Mouse (Mus musculus) ovary, postnatal 14 days (tissue): ENCODE results near the gene G3bp1.

Source experiments
- DNase-seq: peaks from one replicate; pipeline ENCODE4 v3.0.0; 2022; ENCODE audit warnings: low spot score

The G3bp1 gene

DNA sequence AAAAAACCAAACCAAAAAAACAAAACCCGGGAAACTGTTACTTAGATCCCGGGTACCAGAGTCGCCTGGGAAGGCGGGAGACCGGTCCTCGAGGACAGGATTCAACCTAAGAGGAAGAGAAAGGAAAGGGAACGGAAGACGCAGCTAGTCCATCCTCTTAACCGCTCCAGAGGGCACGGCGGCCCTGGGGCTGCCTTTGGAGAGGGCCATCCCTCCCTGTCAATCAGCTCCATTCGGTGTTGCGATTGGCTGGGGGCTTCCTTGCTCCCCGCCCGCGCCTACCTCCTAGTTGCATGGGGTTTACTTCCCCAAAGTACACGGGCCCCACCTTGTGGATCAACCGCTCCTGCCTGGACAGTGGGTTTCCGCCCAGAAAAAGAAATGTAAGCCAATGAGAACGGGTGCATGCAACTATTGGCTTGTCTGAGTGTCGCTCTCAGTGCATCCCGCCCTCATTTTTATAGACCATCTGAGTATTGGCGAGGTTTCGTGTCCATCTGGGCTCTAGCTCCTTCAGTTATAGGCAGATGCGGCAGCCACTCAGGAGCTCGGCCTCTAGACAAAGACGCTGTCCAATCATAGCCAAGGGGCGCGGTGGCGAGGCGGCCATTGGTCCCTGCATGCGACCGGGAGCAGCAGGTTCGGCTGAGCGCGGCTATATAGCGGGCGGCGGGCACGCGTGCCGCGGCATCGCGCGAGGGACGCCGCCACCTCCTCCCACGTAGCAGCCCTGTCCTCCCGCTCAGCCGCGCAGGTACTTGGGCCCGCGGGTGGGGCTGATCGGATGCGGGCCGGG lies at the start of gene G3bp1:
TSS of gene G3bp1 (plus strand) at position 638 of the 796 bp plus-strand sequence.
- peak; percentile 97 for DNase-seq

DNA sequence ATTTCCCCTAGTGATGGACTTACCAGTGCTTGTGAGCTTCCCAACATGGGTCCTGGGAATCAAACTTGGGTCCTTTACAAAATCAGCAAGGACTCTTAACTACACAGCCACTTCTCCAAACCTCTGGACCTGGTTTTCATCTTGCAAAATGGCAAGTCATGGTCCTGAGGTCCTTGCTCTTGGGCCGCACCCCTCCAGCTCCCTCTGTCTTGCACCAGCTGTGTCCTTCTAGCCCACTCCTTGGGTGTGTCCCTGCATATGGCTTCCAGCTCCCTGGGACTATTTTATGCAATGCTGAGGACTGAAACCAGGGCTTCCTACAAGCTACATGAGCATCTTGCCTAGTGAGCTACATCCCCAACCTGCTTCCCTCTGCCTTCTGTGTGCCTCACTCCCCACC lies 46.5 kb upstream of the G3bp1 start, which contains the start of gene Sparc:
TSS of gene Sparc (minus strand) at position 206 of the 400 bp plus-strand sequence.
- no peak for DNase-seq

DNA sequence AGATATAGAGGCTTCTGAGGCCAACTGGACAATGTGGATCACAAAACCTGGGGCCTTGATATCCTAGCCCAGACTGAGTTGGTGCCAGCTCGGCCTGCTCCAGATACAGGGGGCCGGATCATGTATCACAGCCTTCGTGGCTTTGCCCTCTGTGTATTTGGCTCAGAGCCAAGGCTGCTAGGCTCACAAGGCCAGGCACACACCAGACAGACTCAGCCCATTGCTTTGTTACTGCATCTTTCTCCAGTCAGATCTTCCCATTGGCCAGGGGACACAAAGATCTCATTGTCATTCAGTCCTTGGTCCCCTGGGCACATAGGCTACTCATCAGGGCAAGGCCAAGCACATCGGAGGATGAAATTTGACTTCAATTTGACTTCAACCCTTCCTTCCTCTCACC lies 45.7 kb upstream of the G3bp1 start:
- no peak for DNase-seq

DNA sequence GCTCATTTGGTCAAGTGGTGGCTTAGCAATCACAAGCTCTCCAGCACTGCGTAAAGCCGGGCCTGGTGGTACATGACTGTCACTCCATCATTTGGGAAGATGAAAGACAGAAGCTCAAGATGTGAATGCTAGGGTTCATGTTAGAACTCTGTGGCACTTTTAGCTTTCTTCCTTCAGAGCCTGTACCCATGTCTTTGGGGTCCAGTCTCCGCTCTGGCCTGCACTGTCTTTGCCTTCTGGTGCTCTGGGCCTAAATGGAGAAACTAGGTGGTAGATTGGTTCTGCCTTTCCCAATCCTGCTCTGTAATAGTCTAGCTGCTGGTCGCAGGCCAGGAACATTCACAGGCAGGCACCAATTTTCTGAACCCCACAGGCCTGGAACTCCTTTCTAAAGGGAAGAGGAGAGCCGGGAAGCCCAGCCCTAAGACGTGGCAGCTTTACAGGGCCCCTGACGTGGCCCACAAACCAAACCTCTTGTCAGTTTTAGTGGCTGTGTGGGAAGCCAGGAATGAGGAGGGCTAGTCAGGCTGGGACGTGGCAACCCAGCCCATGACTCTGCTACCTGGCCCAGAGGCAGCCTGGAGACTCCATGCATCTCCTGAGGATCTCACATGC lies 44.6 kb upstream of the G3bp1 start:
- no peak for DNase-seq

DNA sequence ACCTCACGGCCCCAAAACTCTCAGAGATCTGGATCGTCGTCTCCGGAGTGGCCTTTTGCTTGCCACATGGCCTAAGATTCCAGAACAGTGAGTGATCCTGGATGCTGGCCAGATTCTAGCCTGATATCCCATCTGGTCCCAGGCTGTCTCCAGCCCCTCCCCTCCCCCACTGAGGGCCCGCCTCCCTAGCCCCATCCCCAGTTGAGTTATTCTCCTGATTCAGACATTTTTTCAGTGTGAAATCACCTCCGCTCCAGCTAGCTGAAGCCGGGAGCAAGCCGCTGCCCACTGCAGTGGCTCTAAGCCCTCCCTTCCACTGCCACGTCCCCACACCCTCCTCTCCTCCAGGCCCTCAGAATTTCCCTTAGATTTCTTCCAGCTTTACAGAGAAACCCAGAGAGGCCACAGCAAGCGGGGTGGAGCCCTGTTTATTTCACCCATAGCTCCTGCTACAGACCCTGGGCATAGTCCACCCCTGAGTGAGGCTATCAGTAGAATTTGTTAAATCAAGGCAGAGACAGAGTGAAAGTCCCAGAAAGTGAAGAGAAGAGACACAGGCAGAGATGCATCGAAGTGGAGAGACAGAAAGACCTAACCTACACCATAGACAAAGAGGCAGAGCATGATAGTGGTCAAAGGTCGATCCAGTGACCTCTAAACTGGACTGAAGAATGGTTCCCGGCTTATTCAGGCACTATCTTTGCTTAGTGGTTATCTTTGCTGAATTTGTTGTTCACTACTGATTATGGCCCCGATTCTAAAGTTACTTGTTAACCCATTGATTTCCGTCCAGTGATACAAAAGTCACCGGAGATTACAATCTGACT lies 41.1 kb upstream of the G3bp1 start:
- DNase-seq = peak; percentile 75

DNA sequence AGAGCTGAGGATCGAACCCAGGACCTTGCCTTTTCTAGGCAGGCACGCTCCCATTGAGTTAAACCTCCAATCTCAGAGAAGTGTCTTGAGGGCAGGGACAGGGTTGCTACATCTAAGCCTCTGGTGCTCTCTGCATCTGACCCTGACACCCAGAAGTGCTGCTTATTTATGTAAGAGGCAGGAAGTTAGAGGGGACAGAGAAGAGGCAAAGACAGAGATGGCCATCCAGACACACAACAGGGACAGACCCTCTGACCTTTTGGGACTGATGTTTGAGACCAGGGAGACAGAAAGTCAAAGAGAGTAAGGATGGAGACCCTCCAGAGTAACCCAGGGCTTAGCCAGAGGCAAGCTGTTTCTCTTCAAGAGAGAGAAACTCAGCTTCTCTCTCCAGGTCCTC lies 39.5 kb upstream of the G3bp1 start:
- no peak for DNase-seq

DNA sequence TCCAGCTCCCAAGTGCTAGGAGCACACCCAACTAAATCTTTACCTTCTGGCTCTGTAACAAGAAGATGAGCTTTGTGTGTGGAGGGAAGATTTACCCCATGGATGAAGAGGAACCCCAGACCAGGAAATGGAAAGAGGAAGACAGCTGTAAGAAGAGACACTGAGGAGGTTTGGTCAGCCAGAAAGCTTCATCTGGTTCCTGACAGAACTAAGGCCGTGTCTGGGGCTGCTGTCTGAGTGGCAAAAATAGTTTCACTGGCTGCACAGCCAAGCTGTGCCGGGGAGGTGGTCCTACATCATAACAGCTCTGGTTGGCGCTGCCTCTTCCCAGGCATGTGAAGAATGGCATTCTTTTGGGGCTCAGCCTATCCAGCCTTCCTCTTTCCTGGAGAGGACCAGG lies 36.5 kb upstream of the G3bp1 start:
- no peak for DNase-seq

DNA sequence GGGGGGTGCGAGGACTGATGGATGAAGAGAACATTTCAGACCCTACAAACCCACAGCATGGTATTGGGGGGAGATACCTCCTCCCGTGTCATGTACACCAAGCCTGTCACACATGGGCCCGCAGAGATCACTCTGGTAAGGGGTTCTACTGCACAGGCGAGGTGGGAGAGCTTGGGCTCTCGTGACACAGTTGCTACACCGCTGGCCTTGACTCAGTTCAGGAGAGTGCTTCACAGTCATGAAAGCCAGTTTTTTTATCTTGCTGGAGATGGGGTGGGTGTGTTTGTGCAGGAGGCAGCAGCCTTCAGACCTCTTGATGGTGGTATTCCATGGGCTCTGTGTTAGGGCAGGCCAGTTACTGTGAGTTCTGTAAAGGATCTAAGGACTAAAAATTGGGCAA lies 33.4 kb upstream of the G3bp1 start:
- no peak for DNase-seq

DNA sequence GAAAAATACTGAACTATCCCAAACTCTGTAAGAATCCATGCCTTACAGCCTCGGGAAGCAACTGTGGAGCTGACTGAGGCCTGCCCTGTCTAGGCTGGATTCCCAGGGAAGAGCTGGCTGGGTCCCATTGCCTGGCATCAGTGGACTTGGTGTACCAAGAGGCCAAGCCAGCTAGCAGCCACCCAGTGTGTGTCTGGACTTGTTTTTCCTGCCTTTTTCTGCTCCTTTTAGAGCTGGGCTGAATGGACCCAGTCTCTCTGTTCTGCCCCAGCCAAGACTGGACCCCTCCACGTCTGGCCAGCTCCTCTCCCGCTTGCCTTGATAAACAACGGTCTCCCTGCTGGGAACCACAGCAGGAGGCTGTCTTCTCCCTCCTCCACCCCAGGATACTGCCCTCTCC lies 31.5 kb upstream of the G3bp1 start:
- no peak for DNase-seq

DNA sequence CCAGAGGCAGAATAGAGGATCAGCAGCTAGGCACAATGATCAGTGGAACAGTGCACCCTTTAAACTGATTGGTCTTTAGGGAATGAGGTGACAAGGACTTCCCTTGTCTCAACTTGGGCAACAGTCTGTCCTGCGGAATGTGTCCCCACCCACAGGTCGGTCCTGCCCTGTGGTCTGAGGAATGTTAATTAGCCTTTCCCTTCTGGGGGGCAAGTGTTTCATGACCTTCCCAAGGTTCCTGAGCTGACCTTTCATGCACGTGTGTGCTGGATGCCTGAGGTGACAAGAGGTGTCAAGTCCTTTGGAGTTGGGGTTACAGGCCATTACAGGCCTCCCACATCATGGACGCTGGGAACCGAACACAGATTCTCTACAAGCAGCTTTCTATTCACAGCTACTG lies 29.8 kb upstream of the G3bp1 start:
- no peak for DNase-seq

DNA sequence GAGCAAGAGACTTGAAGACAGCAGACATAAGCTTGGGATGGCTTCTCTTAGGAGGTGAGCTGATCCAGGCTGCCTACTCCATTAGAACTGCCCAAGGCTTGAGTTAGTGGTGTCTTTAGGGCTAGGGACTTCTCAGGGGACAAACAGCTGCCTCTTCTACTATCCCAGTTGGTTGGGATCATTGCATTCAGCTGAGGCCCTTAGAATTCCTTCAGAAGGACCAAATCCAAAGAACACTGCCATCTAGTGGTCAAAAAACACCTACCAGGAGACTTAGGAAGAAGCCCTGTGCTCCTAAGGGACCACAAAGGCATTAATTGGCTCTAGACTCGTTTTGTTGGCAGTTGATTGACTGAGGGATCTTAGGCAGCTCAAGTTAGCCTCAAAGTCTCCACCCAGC lies 24.7 kb upstream of the G3bp1 start:
- DNase-seq = peak; percentile 57

DNA sequence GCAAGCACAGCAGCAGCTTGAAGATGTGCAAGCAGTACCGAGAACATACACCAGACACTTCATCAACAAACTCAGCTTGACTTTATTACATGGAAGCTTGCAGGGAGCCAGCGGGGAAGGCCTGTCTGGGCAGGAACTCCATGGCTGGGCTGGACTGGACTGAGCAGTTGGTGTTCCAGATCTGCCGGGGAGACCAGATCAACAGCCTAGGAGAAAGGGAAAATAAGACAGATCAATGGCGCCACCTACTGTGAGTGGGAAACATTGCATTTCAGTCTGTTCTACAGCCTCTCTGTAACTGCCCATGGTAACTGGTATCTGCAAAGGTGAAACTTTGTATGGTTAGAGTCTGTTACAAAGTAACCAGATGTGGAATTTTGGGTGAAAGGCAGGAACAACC lies 22.9 kb upstream of the G3bp1 start:
- DNase-seq = peak; percentile 79

DNA sequence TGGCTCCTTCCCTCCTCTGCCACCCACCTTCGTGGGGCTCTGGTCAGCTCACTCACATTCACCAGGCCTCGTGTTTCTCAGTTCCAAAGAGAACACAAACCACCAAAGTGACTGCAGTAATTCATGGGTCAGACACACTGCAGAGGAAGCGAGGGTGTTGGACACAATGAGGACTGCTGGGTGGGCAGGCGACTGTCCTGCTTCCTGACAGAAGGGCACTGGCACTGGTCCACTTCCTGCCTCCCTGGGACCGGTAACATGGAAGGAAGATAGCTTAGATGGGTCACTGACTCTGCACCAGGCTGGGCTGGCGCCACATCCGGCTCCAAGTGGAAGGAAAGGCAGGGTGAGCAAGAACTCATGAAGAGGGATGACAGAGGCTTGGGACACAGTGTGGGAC lies 20.0 kb upstream of the G3bp1 start:
- no peak for DNase-seq

DNA sequence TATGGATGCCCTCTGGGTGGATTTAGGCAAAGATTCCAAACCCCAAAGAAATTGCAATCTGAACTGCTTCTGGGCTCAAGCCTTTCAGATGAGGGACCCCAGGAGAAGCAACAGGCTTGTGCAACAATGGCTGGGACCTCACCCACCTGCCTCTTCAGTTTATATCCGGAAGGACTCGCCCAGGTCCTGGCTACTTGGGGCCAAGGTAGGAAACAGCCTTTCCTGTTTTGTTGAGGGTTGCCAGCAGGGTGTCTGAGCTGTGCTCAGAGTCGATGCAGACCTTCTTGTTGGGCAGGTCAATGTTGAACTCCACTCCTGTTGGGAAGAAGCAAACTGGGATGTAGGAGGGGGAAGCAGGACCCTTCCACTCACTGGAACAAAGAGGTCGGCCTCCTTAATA lies 19.2 kb upstream of the G3bp1 start:
- DNase-seq = no peak

DNA sequence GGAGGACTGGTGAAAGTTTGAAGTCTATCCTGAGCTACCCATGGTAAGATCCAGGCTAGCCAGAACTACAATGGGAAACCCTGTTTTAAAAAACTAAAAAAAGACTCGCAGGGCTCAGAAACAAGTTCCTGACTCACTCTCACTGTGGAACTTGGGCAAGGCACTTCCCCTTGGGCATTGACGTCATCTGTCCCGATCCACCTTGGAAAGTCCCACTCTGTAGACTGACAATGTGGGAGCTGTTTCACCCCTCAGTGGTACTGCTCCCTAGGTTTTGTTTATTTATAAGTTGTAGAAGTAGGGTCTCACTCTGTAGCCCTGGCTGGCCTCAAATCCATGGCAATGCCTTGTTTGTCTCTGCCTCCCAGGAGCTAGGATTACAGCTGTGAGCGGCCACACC lies 15.8 kb upstream of the G3bp1 start:
- no peak for DNase-seq

DNA sequence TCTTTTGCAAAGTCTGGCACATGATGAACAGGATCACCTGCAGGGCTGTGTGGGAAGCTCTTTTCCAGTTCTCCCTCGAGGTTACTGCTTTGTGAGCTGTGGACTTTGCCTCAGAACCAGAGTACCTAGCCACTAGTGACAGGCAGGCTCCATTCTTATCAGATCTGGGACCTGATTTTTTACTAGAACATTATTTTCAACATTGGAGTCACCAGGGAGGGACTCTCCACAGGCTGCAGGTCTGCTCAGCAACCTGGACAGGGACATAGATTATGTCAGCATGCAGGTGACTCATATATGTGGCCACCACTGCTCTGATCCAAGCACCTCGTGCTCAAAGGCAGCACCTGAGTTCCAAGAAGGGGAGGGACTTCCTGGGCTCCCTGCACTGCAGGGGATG lies 14.3 kb upstream of the G3bp1 start:
- DNase-seq = no peak

DNA sequence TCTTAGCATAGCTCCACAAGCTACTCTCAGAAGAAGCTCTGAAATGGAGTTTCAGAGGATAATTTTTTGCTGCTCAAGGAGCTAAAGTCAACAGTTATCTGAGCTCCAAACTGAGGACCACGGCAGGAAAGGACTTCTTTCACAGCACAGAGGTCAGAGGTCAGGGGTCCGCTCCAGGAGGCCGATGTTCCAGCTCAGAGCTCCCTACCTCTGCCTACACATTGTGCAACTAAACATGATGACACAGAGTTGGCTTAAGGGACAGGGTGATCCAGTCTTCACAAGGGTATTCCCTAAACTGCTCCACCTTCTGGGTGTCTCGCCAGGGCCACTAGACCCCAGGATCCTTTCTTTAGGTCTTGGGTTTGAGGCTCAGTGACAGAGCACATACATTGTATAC lies 11.0 kb upstream of the G3bp1 start:
- no peak for DNase-seq

DNA sequence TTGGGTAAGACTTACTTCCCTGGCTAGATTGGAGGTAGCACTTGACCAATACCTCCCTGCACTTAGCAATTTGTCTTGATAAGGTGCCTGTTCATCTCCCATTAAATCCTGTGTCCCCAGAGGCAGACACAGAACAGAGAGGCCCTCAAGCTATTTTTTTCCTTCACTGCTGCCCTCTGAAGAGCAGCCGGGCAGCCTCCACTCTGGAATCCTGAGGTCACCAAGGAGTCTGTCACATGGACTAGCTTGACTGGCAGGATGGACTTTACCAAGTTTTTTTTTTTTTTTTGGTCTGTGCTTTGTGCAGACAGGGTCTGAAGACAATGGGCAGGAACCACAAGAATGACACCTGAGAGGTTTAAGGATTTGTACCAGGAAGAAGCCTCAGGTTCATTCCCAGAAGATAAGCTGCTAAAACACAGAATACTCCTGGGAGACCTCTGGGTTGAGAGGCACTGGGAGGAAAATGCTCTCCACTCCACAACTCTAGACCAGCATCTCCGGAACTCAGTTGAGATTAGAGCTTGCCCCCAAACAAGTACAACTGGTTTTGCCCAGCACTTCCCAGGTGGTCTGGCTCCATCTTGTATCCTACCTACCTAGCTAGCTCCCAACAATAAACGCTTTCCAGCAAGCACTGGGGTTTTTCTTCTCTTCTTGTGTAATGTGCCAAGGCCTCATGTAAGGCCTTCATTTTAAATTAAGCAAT lies 9.5 kb upstream of the G3bp1 start:
- DNase-seq = no peak

DNA sequence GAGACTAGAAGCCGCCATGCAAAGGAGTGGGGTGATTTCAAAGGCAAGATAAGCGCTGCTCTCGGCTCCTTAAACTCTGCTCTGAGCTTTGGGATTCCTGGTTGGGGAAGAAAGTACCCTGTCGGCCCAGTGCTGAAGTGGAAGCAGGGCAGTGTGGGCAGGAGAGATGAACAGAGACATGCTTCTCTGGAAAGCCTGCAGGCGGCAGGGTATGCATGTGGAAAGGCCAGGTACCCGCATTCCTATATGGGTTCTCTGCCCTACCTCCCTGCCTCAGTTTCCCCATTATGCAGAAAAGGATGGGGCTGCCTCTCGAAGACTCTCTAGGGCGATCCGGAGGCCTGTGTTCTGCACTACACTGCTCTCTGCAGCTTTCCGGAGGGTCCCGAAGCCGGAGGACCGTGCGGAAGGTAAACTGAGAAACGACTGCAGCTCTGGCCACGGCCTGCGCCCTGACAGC lies 8.9 kb upstream of the G3bp1 start:
- peak; percentile 21 for DNase-seq

DNA sequence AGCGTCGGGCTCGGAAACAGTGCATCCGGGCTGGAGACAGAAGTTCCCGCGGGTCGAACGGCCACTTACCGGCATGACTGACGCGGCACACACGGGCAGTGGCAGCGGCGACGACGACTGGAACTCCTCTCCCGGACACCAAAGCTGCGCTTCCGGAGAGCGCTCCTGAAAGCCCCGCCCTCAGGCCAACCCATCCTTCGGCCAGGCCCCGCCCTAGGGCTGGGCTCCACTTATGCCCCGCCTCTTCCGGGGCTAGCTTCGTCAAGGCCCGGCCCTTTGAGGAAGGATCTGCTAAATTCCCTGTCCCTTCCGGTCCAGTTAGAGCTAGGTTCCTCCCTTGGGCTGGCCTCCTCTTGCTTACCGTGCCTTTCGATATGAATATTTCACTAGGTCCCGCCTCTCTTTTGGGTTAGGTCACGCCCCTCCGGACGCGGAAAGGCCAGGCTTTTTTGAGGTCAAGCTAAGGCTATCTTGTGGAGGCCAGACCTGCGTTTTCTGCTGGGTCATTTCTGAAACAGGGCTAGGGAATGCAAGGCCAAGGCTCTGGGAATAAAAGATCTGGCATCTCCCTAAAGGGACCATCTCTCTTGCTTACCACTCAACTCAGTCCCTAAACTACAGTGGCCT lies 8.4 kb upstream of the G3bp1 start, which contains the start of gene Atox1:
TSS of gene Atox1 (minus strand) at position 221 of the 627 bp plus-strand sequence.
- peak; percentile 92 for DNase-seq

DNA sequence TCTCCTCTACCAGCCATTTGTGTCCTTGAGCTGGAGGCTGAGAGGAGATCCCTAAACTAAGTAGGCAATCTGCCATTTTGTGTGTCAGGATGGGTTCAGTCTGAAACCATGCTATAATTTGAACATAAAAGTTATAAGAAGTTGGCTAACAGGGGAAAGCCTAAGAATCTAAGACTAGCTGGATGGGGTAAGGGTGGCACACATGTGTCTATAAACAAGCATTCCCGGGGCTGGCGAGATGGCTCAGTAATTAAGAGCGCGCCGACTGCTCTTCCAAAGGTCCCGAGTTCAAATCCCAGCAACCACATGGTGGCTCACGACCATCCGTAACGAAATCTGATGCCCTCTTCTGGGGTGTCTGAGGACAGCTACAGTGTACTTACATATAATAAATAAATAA lies 7.3 kb upstream of the G3bp1 start:
- DNase-seq = no peak

DNA sequence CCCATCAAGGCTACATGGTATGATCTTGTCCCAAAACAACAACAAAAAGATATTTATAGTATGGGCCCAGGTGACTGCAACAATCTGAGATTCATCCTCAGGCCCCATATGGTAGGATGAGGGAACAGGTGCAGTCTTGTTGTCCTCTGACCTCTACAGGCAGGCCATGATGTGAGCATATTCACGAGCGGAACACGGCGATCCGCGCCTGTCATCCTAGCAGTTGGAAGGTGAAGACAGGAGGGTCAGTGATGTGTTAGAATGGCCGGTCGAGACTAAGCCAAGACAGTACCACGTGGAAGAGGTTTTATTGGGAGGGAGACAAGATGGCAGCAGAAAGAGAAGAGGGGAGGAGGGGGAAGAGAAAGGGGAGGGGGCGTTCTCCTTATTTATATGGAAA lies 4.8 kb upstream of the G3bp1 start:
- DNase-seq = no peak
